ENCODE assay signal across 14 mouse cellular contexts in the genomic region with DNA sequence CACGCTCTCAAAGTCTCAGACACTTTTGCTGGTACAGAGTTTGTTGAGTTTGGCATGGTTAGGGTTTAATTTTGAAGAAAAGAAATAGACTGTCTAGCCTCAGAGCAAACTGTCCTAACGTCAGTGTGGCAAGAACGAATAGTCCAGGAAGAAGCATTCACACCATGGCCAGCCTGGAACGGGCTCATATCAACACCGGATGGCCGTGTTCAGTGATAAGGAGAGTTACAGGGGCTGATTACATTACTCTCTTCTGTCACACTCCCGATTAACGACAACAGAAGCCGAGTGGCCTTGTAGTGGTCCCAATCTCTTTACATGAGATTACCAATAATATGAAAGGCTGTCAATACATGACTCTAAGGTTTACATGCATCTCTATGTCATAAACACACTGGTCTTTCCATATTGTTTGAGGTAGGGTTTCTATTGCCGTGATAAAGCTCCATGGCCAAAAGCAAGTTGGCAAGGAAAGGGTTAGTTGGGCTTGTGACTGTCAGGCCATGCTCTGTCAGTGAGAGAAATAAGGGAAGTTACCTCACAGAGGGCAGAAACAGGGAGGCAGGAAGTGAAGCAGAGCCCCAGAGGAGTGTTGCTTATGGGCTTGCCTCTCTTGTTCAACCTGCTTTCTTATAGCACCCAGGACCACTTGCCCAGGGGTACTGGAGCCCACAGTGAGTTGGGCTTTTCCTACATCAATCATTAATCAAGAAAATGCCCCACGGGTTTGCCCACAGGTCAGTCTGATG. TPM values are rescaled to one million over a fixed set of nuclear protein-coding genes. Genes with fewer than 3 reads are reported as not detected.
A peak's percentile ranks its signal among the peaks of the same experiment; 100 is the strongest.
DNase-seq lines count a peak whose midpoint lies in the region; ATAC-seq lines count a peak whose summit lies in the region.
"Had no signal": no experiment of that assay in that cellular context is flagged by ENCODE, and none has a peak within 500 bp of the region (broad histone marks: within the 10 kb centered on the region; RNA-seq: fewer than 3 reads in every experiment).

No protein-coding gene starts in this region.

- H3K27me3 ChIP-seq in liver, embryonic 15.5 days, result no peaks in the 10 kb centered on the region
- no peaks in the 10 kb centered on the region for H3K27me3 ChIP-seq in splenic B cell, adult 2 months (ENCODE audit: control insufficient read depth, insufficient read depth, low read length, poor library complexity, severe bottlenecking)
- no peaks in the 10 kb centered on the region for H3K27me3 ChIP-seq in hindbrain, embryonic 14.5 days (ENCODE audit: control insufficient read depth, insufficient read depth, low read length)
- H3K27me3 ChIP-seq in midbrain, embryonic 15.5 days (replicated peaks), result no peaks in the 10 kb centered on the region

- H3K9me3 ChIP-seq in liver, embryonic 15.5 days (replicated peaks), result no peaks in the 10 kb centered on the region
- no peaks in the 10 kb centered on the region for H3K9me3 ChIP-seq in hindbrain, embryonic 14.5 days (ENCODE audit: control insufficient read depth, low read length)
- no peaks in the 10 kb centered on the region for H3K9me3 ChIP-seq in midbrain, embryonic 15.5 days
- H3K9me3 ChIP-seq: heart, embryonic 10.5 days had no signal

- 19% methylated on average over 11 of the region's 11 CpGs for WGBS in liver, embryonic 15.5 days (ENCODE audit: insufficient replicate concordance)
- 89% methylated on average over 11 of the region's 11 CpGs for WGBS in hindbrain, embryonic 14.5 days
- WGBS in midbrain, embryonic 15.5 days, result 96% methylated on average over 11 of the region's 11 CpGs

- peak; percentile 93 for ATAC-seq in common myeloid progenitor, adult 5-6 weeks (replicated peaks; ENCODE audit: low read depth, poor library complexity, severe bottlenecking)
- peak; percentile 86 for ATAC-seq in liver, embryonic 15.5 days (ENCODE audit: insufficient read depth)
- no peak for ATAC-seq in hindbrain, embryonic 14.5 days (ENCODE audit: low FRiP score)
- ATAC-seq in midbrain, embryonic 15.5 days (replicated peaks), result no peak
- ATAC-seq: forebrain, embryonic 14.5 days; hindbrain, embryonic 16.5 days had no signal

- peak overlapping the region; percentile 45 for H3K27ac ChIP-seq in liver, embryonic 15.5 days (replicated peaks)
- no peak overlapping the region for H3K27ac ChIP-seq in hindbrain, embryonic 14.5 days
- no peak overlapping the region for H3K27ac ChIP-seq in midbrain, embryonic 15.5 days
- H3K27ac ChIP-seq: heart, embryonic 10.5 days had no signal

- H3K4me3 ChIP-seq in liver, embryonic 15.5 days (replicated peaks), result no peak overlapping the region
- no peak overlapping the region for H3K4me3 ChIP-seq in hindbrain, embryonic 14.5 days (replicated peaks; ENCODE audit: low read length)
- H3K4me3 ChIP-seq in midbrain, embryonic 15.5 days, result no peak overlapping the region
- H3K4me3 ChIP-seq: heart, embryonic 10.5 days had no signal

- H3K9ac ChIP-seq in liver, embryonic 15.5 days, result no peak overlapping the region
- H3K9ac ChIP-seq in hindbrain, embryonic 14.5 days, result no peak overlapping the region
- no peak overlapping the region for H3K9ac ChIP-seq in midbrain, embryonic 15.5 days

- H3K4me2 ChIP-seq in liver, embryonic 15.5 days, result peak overlapping the region; percentile 44
- no peak overlapping the region for H3K4me2 ChIP-seq in hindbrain, embryonic 14.5 days (replicated peaks)
- H3K4me2 ChIP-seq in midbrain, embryonic 15.5 days, result no peak overlapping the region

- H3K4me1 ChIP-seq in liver, embryonic 15.5 days (replicated peaks), result peaks cover 31% of the 10 kb centered on the region
- H3K4me1 ChIP-seq in hindbrain, embryonic 14.5 days (replicated peaks; ENCODE audit: control insufficient read depth, insufficient read depth, low read length), result no peaks in the 10 kb centered on the region
- no peaks in the 10 kb centered on the region for H3K4me1 ChIP-seq in midbrain, embryonic 15.5 days

- peaks cover 37% of the 10 kb centered on the region for H3K36me3 ChIP-seq in liver, embryonic 15.5 days (replicated peaks)
- H3K36me3 ChIP-seq in splenic B cell, adult 2 months (ENCODE audit: control insufficient read depth, insufficient read depth, low read length, poor library complexity, severe bottlenecking), result no peaks in the 10 kb centered on the region
- H3K36me3 ChIP-seq in hindbrain, embryonic 14.5 days (replicated peaks; ENCODE audit: control insufficient read depth, insufficient read depth), result no peaks in the 10 kb centered on the region; the same call in 1 of the 2 replicates
- H3K36me3 ChIP-seq in midbrain, embryonic 15.5 days (replicated peaks), result no peaks in the 10 kb centered on the region
- H3K36me3 ChIP-seq: heart, embryonic 10.5 days had no signal

- DNase-seq in spleen, postnatal 36 days (ENCODE audit: low spot score in 2 of 2), result peak; percentile 40 to 45
- no peak for DNase-seq in spleen, adult 18-20 months
- DNase-seq in splenic B cell, adult 2 months (ENCODE audit: low read depth, low spot score), result peak; percentile 75
- no peak for DNase-seq in hindbrain, embryonic 14.5 days (ENCODE audit: low spot score)
- DNase-seq: cerebellum, adult 18-20 months; kidney, adult 8-10 months; right cerebral cortex, postnatal 14 days; thymus, postnatal 25 days had no signal

RNA-seq across cellular contexts. Expression of a gene that starts 42.1 kb away (rescaled TPM):
- 39.2 and 49.5 TPM in 2 replicates for total RNA-seq in common myeloid progenitor, adult 5-6 weeks (2017)
- polyA plus RNA-seq in liver, embryonic 15.5 days (2015; fragmentation: Nextera tagmentation; extraction: Ambion mirVana), result 24.1 and 26.4 TPM in 2 replicates
- 80.7 and 93.0 TPM in 2 replicates for polyA plus RNA-seq in hindbrain, embryonic 14.5 days (2014; fragmentation: Nextera tagmentation; extraction: Ambion mirVana)
- polyA plus RNA-seq in midbrain, embryonic 15.5 days (2015; fragmentation: Nextera tagmentation; extraction: Ambion mirVana), result 67.6 and 68.6 TPM in 2 replicates

Comparison
In these comparisons a context has a peak if more than half of its experiments do, and no peak if none do; other contexts are left out.
1. DNase-seq: peak in spleen, postnatal 36 days (2 of 2) and splenic B cell, adult 2 months (single experiment); none in spleen, adult 18-20 months (0 of 2) and hindbrain, embryonic 14.5 days (single experiment).
2. ATAC-seq: peak in common myeloid progenitor, adult 5-6 weeks (single experiment) and liver, embryonic 15.5 days (single experiment); none in hindbrain, embryonic 14.5 days (single experiment) and midbrain, embryonic 15.5 days (single experiment).